Mouse (Mus musculus): ENCODE results near the gene Far2. TPM values are rescaled to one million over a fixed set of nuclear protein-coding genes. Genes with fewer than 3 reads are reported as not detected.

The Far2 gene
- polyA plus RNA-seq, 1 experiment, result 0.37 TPM

- no peaks in the 10 kb centered on the region for H3K27me3 ChIP-seq (ENCODE audit: control insufficient read depth, insufficient read depth, low read length, poor library complexity, severe bottlenecking)
Observed at GRCm38 (mm10) chr6:148205134-148205533, 158.1 kb downstream of the Far2 start.

GRCm38 (mm10) chr6:148207522-148207921 is 160.5 kb downstream of the Far2 start:
- Histone ChIP-seq H3K27me3 (ENCODE audit: control insufficient read depth, insufficient read depth, low read length, poor library complexity, severe bottlenecking) (no peaks in the 10 kb centered on the region), H3K9me3 (replicated peaks; ENCODE audit: control insufficient read depth, insufficient read depth, low read length, poor library complexity, severe bottlenecking) (no peaks in the 10 kb centered on the region), H3K4me1 (ENCODE audit: control insufficient read depth, insufficient read depth, low read length) (no peaks in the 10 kb centered on the region), H3K27ac (ENCODE audit: insufficient read depth, low read length) (no peak overlapping the region), H3K36me3 (ENCODE audit: control insufficient read depth, insufficient read depth, low read length, poor library complexity, severe bottlenecking) (peaks cover 14% of the 10 kb centered on the region), H3K4me3 (ENCODE audit: low read depth, low read length) (no peak overlapping the region), H3K9ac (ENCODE audit: low read depth, poor library complexity, severe bottlenecking) (no peak overlapping the region)
- TF ChIP-seq EP300 (IDR thresholded peaks at IDR 0.05; ENCODE audit: insufficient read depth, low read depth, low read length), result no peak
- no peak for TF ChIP-seq CTCF (IDR thresholded peaks at IDR 0.05; ENCODE audit: low read depth, low read length)
- no peak for TF ChIP-seq POLR2A (IDR thresholded peaks at IDR 0.05; ENCODE audit: insufficient read depth, low read length)

More at GRCm38 (mm10) chr6:148205134-148205533, 158.1 kb downstream of the Far2 start:
- H3K27ac ChIP-seq (ENCODE audit: insufficient read depth, low read length), result no peak overlapping the region
- H3K9ac ChIP-seq (ENCODE audit: low read depth, poor library complexity, severe bottlenecking), result no peak overlapping the region
- H3K36me3 ChIP-seq (ENCODE audit: control insufficient read depth, insufficient read depth, low read length, poor library complexity, severe bottlenecking), result peaks cover 28% of the 10 kb centered on the region
- TF ChIP-seq CTCF (IDR thresholded peaks at IDR 0.05; ENCODE audit: low read depth, low read length) (no peak), POLR2A (IDR thresholded peaks at IDR 0.05; ENCODE audit: insufficient read depth, low read length) (no peak), EP300 (IDR thresholded peaks at IDR 0.05; ENCODE audit: insufficient read depth, low read depth, low read length) (no peak)
- H3K4me1 ChIP-seq (ENCODE audit: control insufficient read depth, insufficient read depth, low read length), result no peaks in the 10 kb centered on the region
- no peaks in the 10 kb centered on the region for H3K9me3 ChIP-seq (replicated peaks; ENCODE audit: control insufficient read depth, insufficient read depth, low read length, poor library complexity, severe bottlenecking)
- no peak overlapping the region for H3K4me3 ChIP-seq (ENCODE audit: low read depth, low read length)

GRCm38 (mm10) chr6:148211391-148211876 is 164.4 kb downstream of the Far2 start:
- Histone ChIP-seq H3K4me1 (ENCODE audit: control insufficient read depth, insufficient read depth, low read length) (no peaks in the 10 kb centered on the region), H3K36me3 (ENCODE audit: control insufficient read depth, insufficient read depth, low read length, poor library complexity, severe bottlenecking) (no peaks in the 10 kb centered on the region; the same call in 1 of the 2 replicates), H3K4me3 (ENCODE audit: low read depth, low read length) (peak overlapping the region; percentile 97), H3K9ac (ENCODE audit: low read depth, poor library complexity, severe bottlenecking) (peak overlapping the region; percentile 87), H3K27me3 (ENCODE audit: control insufficient read depth, insufficient read depth, low read length, poor library complexity, severe bottlenecking) (no peaks in the 10 kb centered on the region), H3K27ac (ENCODE audit: insufficient read depth, low read length) (no peak overlapping the region), H3K9me3 (replicated peaks; ENCODE audit: control insufficient read depth, insufficient read depth, low read length, poor library complexity, severe bottlenecking) (no peaks in the 10 kb centered on the region)
- no peak for TF ChIP-seq CTCF (IDR thresholded peaks at IDR 0.05; ENCODE audit: low read depth, low read length)
- TF ChIP-seq POLR2A (IDR thresholded peaks at IDR 0.05; ENCODE audit: insufficient read depth, low read length), result no peak
- no peak for TF ChIP-seq EP300 (IDR thresholded peaks at IDR 0.05; ENCODE audit: insufficient read depth, low read depth, low read length)

- Histone ChIP-seq H3K9me3 (replicated peaks; ENCODE audit: control insufficient read depth, insufficient read depth, low read length, poor library complexity, severe bottlenecking) (no peaks in the 10 kb centered on the region), H3K36me3 (ENCODE audit: control insufficient read depth, insufficient read depth, low read length, poor library complexity, severe bottlenecking) (no peaks in the 10 kb centered on the region), H3K27me3 (ENCODE audit: control insufficient read depth, insufficient read depth, low read length, poor library complexity, severe bottlenecking) (no peaks in the 10 kb centered on the region), H3K4me3 (ENCODE audit: low read depth, low read length) (peak within 1 kb of the TSS; percentile 97), H3K9ac (ENCODE audit: low read depth, poor library complexity, severe bottlenecking) (peak within 1 kb of the TSS; percentile 87), H3K27ac (ENCODE audit: insufficient read depth, low read length) (peak within 1 kb of the TSS; percentile 79), H3K4me1 (ENCODE audit: control insufficient read depth, insufficient read depth, low read length) (no peaks in the 10 kb centered on the region)
- no peak for TF ChIP-seq EP300 (IDR thresholded peaks at IDR 0.05; ENCODE audit: insufficient read depth, low read depth, low read length)
- no peak for TF ChIP-seq POLR2A (IDR thresholded peaks at IDR 0.05; ENCODE audit: insufficient read depth, low read length)
- TF ChIP-seq CTCF (IDR thresholded peaks at IDR 0.05; ENCODE audit: low read depth, low read length), result no peak
Observed at GRCm38 (mm10) chr6:148211897-148212680, 165.0 kb downstream of the Far2 start, which contains the start of gene Ergic2. Ergic2 (minus strand) TSS chr6:148212374.

GRCm38 (mm10) chr6:148214765-148215164 is 167.7 kb downstream of the Far2 start:
- no peak overlapping the region for H3K27ac ChIP-seq (ENCODE audit: insufficient read depth, low read length)
- H3K36me3 ChIP-seq (ENCODE audit: control insufficient read depth, insufficient read depth, low read length, poor library complexity, severe bottlenecking), result no peaks in the 10 kb centered on the region
- no peaks in the 10 kb centered on the region for H3K9me3 ChIP-seq (replicated peaks; ENCODE audit: control insufficient read depth, insufficient read depth, low read length, poor library complexity, severe bottlenecking)
- no peak overlapping the region for H3K9ac ChIP-seq (ENCODE audit: low read depth, poor library complexity, severe bottlenecking)
- H3K4me1 ChIP-seq (ENCODE audit: control insufficient read depth, insufficient read depth, low read length), result no peaks in the 10 kb centered on the region
- no peaks in the 10 kb centered on the region for H3K27me3 ChIP-seq (ENCODE audit: control insufficient read depth, insufficient read depth, low read length, poor library complexity, severe bottlenecking)
- no peak overlapping the region for H3K4me3 ChIP-seq (ENCODE audit: low read depth, low read length)
- TF ChIP-seq CTCF (IDR thresholded peaks at IDR 0.05; ENCODE audit: low read depth, low read length) (peak; percentile 33), EP300 (IDR thresholded peaks at IDR 0.05; ENCODE audit: insufficient read depth, low read depth, low read length) (no peak), POLR2A (IDR thresholded peaks at IDR 0.05; ENCODE audit: insufficient read depth, low read length) (no peak)

- H3K4me1 ChIP-seq (ENCODE audit: control insufficient read depth, insufficient read depth, low read length), result no peaks in the 10 kb centered on the region
- H3K36me3 ChIP-seq (ENCODE audit: control insufficient read depth, insufficient read depth, low read length, poor library complexity, severe bottlenecking), result no peaks in the 10 kb centered on the region
- no peak overlapping the region for H3K4me3 ChIP-seq (ENCODE audit: low read depth, low read length)
- TF ChIP-seq CTCF (IDR thresholded peaks at IDR 0.05; ENCODE audit: low read depth, low read length), result no peak
- no peak for TF ChIP-seq EP300 (IDR thresholded peaks at IDR 0.05; ENCODE audit: insufficient read depth, low read depth, low read length)
- TF ChIP-seq POLR2A (IDR thresholded peaks at IDR 0.05; ENCODE audit: insufficient read depth, low read length), result no peak
- H3K9me3 ChIP-seq (replicated peaks; ENCODE audit: control insufficient read depth, insufficient read depth, low read length, poor library complexity, severe bottlenecking), result no peaks in the 10 kb centered on the region
- no peak overlapping the region for H3K27ac ChIP-seq (ENCODE audit: insufficient read depth, low read length)
- H3K27me3 ChIP-seq (ENCODE audit: control insufficient read depth, insufficient read depth, low read length, poor library complexity, severe bottlenecking), result no peaks in the 10 kb centered on the region
- no peak overlapping the region for H3K9ac ChIP-seq (ENCODE audit: low read depth, poor library complexity, severe bottlenecking)
Observed at GRCm38 (mm10) chr6:148216752-148217151, 169.7 kb downstream of the Far2 start.
